In genomic region chr5:118421884-118422821, GRCm38 (mm10) we compare ENCODE assay signal across 8 mouse cellular contexts.
DNase-seq lines count a peak whose midpoint lies in the region; ATAC-seq and TF ChIP-seq lines count a peak whose summit lies in the region.

No protein-coding gene starts in this region.

- H3K36me3 ChIP-seq in heart, embryonic 13.5 days: no peaks in the 10 kb centered on the region
- no peaks in the 10 kb centered on the region for H3K36me3 ChIP-seq in lung, embryonic 14.5 days (ENCODE audit: insufficient read depth)

- ATAC-seq in heart, embryonic 13.5 days (ENCODE audit: extremely low read depth, insufficient number of reproducible peaks, low FRiP score, low TSS enrichment): no peak
- 0 out of 2 replicates have a peak, but pooled peaks have one; percentile 54 for ATAC-seq in lung, embryonic 14.5 days (ENCODE audit: insufficient read depth)

- H3K27ac ChIP-seq in heart, embryonic 13.5 days (replicated peaks): no peak overlapping the region
- H3K27ac ChIP-seq in lung, embryonic 14.5 days (ENCODE audit: low read depth): 0 out of 2 replicates have a peak overlapping the region, but pooled peaks have one; percentile 18

- H3K4me2 ChIP-seq in heart, embryonic 13.5 days: peak overlapping the region; percentile 46
- peak overlapping the region; percentile 29 for H3K4me2 ChIP-seq in lung, embryonic 14.5 days

- H3K4me1 ChIP-seq in heart, embryonic 13.5 days: peaks cover 26% of the 10 kb centered on the region
- H3K4me1 ChIP-seq in lung, embryonic 14.5 days (ENCODE audit: insufficient read depth): peaks cover 13% of the 10 kb centered on the region

- no peaks in the 10 kb centered on the region for H3K9me3 ChIP-seq in heart, embryonic 13.5 days
- no peaks in the 10 kb centered on the region for H3K9me3 ChIP-seq in lung, embryonic 14.5 days (ENCODE audit: low read depth, low read length)

- peak overlapping the region; percentile 56 for H3K9ac ChIP-seq in heart, embryonic 13.5 days
- H3K9ac ChIP-seq in lung, embryonic 14.5 days: no peak overlapping the region

- TF ChIP-seq CTCF in lung, embryonic 14.5 days (IDR thresholded peaks at IDR 0.05; ENCODE audit: low read depth): no peak

- DNase-seq in adrenal gland, adult 2 months: peak; percentile 12
- DNase-seq in adrenal gland, postnatal 25 days: no peak
- peak; percentile 81 for DNase-seq in embryo, embryonic 10 days (ENCODE audit: low spot score)
- peak; percentile 61 for DNase-seq in kidney, postnatal 14 days
- peak; percentile 80 for DNase-seq in lung, embryonic 14.5 days
- peak; percentile 79 to 85 for DNase-seq in right cerebral cortex, adult 2 months (ENCODE audit: low spot score in 2 of 2)
- no peak for DNase-seq in natural killer cell, adult 2 months (ENCODE audit: low spot score in 2 of 2)

- 49% methylated on average over 32 of the region's 32 CpGs for WGBS in heart, embryonic 13.5 days
- 47% methylated on average over 32 of the region's 32 CpGs for WGBS in lung, embryonic 14.5 days

- peaks cover 17% of the 10 kb centered on the region; the same call in 1 of the 2 replicates for H3K27me3 ChIP-seq in heart, embryonic 13.5 days (replicated peaks)
- no peaks in the 10 kb centered on the region for H3K27me3 ChIP-seq in lung, embryonic 14.5 days (ENCODE audit: insufficient read depth, low read length)

- peak overlapping the region; percentile 14; the same call in 1 of the 2 replicates for H3K4me3 ChIP-seq in heart, embryonic 13.5 days
- no peak overlapping the region for H3K4me3 ChIP-seq in lung, embryonic 14.5 days (ENCODE audit: low read depth, low read length)

Comparison
In these comparisons a context has a peak if more than half of its experiments do, and no peak if none do; other contexts are left out.
1. DNase-seq: peak in adrenal gland, adult 2 months (single experiment), embryo, embryonic 10 days (single experiment), kidney, postnatal 14 days (single experiment), lung, embryonic 14.5 days (single experiment) and right cerebral cortex, adult 2 months (2 of 2); none in adrenal gland, postnatal 25 days (single experiment) and natural killer cell, adult 2 months (0 of 2).